Comparison of ENCODE assay signal across 16 mouse cellular contexts in the genomic region with DNA sequence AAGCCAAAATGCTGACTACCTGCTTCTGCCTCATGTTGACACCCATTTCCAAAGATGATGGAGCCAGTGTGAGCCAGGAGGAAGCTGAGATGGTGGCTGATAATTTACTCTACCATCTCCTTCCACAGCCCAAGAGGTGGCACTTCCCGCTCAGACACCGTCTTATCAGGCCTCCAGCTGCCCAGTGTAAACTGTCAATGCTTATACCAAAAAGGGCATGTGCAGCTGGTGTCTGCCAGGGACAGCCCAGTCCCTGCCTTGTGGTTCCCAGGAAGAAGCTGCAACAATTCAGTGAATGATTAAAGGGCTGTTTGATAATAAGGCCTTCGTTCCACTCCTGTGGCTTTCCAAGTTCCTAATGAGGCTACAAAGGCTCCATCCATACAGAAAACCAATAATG. TPM values are rescaled to one million over a fixed set of nuclear protein-coding genes. Genes with fewer than 3 reads are reported as not detected.
A peak's percentile ranks its signal among the peaks of the same experiment; 100 is the strongest.
DNase-seq lines count a peak whose midpoint lies in the region; ATAC-seq and TF ChIP-seq lines count a peak whose summit lies in the region.
"Had no signal": no experiment of that assay in that cellular context is flagged by ENCODE, and none has a peak within 500 bp of the region (broad histone marks: within the 10 kb centered on the region; RNA-seq: fewer than 3 reads in every experiment).

No protein-coding gene starts in this region.

- no peaks in the 10 kb centered on the region for H3K4me1 ChIP-seq in embryonic facial prominence, embryonic 14.5 days (ENCODE audit: control insufficient read depth, insufficient read depth, low read length)
- no peaks in the 10 kb centered on the region for H3K4me1 ChIP-seq in embryonic facial prominence, embryonic 10.5 days
- no peaks in the 10 kb centered on the region for H3K4me1 ChIP-seq in lung, embryonic 16.5 days (replicated peaks; ENCODE audit: control insufficient read depth, insufficient read depth, low read length)
- peaks cover 27% of the 10 kb centered on the region for H3K4me1 ChIP-seq in hindbrain, embryonic 13.5 days (replicated peaks)
- H3K4me1 ChIP-seq in neural tube, embryonic 14.5 days (ENCODE audit: control insufficient read depth, insufficient read depth, low read length) = peaks cover 7% of the 10 kb centered on the region; the same call in 1 of the 2 replicates
- no peaks in the 10 kb centered on the region for H3K4me1 ChIP-seq in kidney, adult 2 months (ENCODE audit: control insufficient read depth, insufficient read depth, low read length)

- no peaks in the 10 kb centered on the region for H3K9me3 ChIP-seq in embryonic facial prominence, embryonic 14.5 days (ENCODE audit: control insufficient read depth, low read length)
- no peaks in the 10 kb centered on the region for H3K9me3 ChIP-seq in embryonic facial prominence, embryonic 10.5 days
- H3K9me3 ChIP-seq in lung, embryonic 16.5 days (ENCODE audit: control insufficient read depth, low read length) = no peaks in the 10 kb centered on the region
- H3K9me3 ChIP-seq in hindbrain, embryonic 13.5 days = no peaks in the 10 kb centered on the region
- H3K9me3 ChIP-seq in neural tube, embryonic 14.5 days (ENCODE audit: control insufficient read depth, low read length) = no peaks in the 10 kb centered on the region

- no peak overlapping the region for H3K9ac ChIP-seq in embryonic facial prominence, embryonic 14.5 days (ENCODE audit: low read depth, low read length)
- H3K9ac ChIP-seq in lung, embryonic 16.5 days (ENCODE audit: low read length) = no peak overlapping the region
- peak overlapping the region; percentile 51; the same call in 1 of the 2 replicates for H3K9ac ChIP-seq in hindbrain, embryonic 13.5 days
- H3K9ac ChIP-seq in neural tube, embryonic 14.5 days (replicated peaks; ENCODE audit: low read depth, low read length) = no peak overlapping the region

- H3K36me3 ChIP-seq in embryonic facial prominence, embryonic 14.5 days (ENCODE audit: control insufficient read depth, insufficient read depth, low read length) = peaks cover 48% of the 10 kb centered on the region
- peaks cover 77% of the 10 kb centered on the region for H3K36me3 ChIP-seq in embryonic facial prominence, embryonic 10.5 days (replicated peaks)
- peaks cover 9% of the 10 kb centered on the region for H3K36me3 ChIP-seq in lung, embryonic 16.5 days (ENCODE audit: control insufficient read depth, insufficient read depth, low read length)
- H3K36me3 ChIP-seq in hindbrain, embryonic 13.5 days = peaks cover 37% of the 10 kb centered on the region
- peaks cover 13% of the 10 kb centered on the region for H3K36me3 ChIP-seq in neural tube, embryonic 14.5 days (ENCODE audit: control insufficient read depth, insufficient read depth, low read length)
- H3K36me3 ChIP-seq in kidney, adult 2 months (ENCODE audit: control insufficient read depth, insufficient read depth, low read length) = peaks cover 2% of the 10 kb centered on the region

- H3K4me2 ChIP-seq in embryonic facial prominence, embryonic 14.5 days (ENCODE audit: low read depth, low read length) = no peak overlapping the region
- H3K4me2 ChIP-seq in lung, embryonic 16.5 days (ENCODE audit: low read depth, low read length) = no peak overlapping the region
- H3K4me2 ChIP-seq in hindbrain, embryonic 13.5 days = no peak overlapping the region
- H3K4me2 ChIP-seq in neural tube, embryonic 14.5 days (ENCODE audit: low read depth, low read length) = no peak overlapping the region

- no peak overlapping the region for H3K4me3 ChIP-seq in embryonic facial prominence, embryonic 14.5 days (ENCODE audit: low read depth, low read length)
- H3K4me3 ChIP-seq in embryonic facial prominence, embryonic 10.5 days = no peak overlapping the region
- no peak overlapping the region for H3K4me3 ChIP-seq in lung, embryonic 16.5 days (ENCODE audit: low read length)
- no peak overlapping the region for H3K4me3 ChIP-seq in hindbrain, embryonic 13.5 days
- no peak overlapping the region for H3K4me3 ChIP-seq in neural tube, embryonic 14.5 days (ENCODE audit: low read depth, low read length)
- H3K4me3 ChIP-seq in kidney, adult 2 months (ENCODE audit: insufficient read depth, low read depth, low read length) = no peak overlapping the region

- no peak for TF ChIP-seq POLR2A in kidney, adult 2 months (IDR thresholded peaks at IDR 0.05; ENCODE audit: low read depth, low read length)

- H3K27me3 ChIP-seq in embryonic facial prominence, embryonic 14.5 days (replicated peaks; ENCODE audit: control insufficient read depth, insufficient read depth, low read length) = no peaks in the 10 kb centered on the region
- no peaks in the 10 kb centered on the region for H3K27me3 ChIP-seq in embryonic facial prominence, embryonic 10.5 days (replicated peaks; ENCODE audit: low read depth, poor library complexity, severe bottlenecking)
- no peaks in the 10 kb centered on the region for H3K27me3 ChIP-seq in lung, embryonic 16.5 days (ENCODE audit: control insufficient read depth, insufficient read depth, low read depth, low read length)
- no peaks in the 10 kb centered on the region for H3K27me3 ChIP-seq in hindbrain, embryonic 13.5 days
- H3K27me3 ChIP-seq in neural tube, embryonic 14.5 days (ENCODE audit: control insufficient read depth, insufficient read depth, low read length) = no peaks in the 10 kb centered on the region
- no peaks in the 10 kb centered on the region for H3K27me3 ChIP-seq in kidney, adult 2 months (replicated peaks; ENCODE audit: control insufficient read depth, insufficient read depth, low read length)
- H3K27me3 ChIP-seq: Patski had no signal

- 68% methylated on average over 3 of the region's 3 CpGs for WGBS in embryonic facial prominence, embryonic 14.5 days
- WGBS in embryonic facial prominence, embryonic 10.5 days = 80% methylated on average over 3 of the region's 3 CpGs
- 37% methylated on average over 3 of the region's 3 CpGs for WGBS in lung, embryonic 16.5 days
- whole genome bisulfite sequencing in hindbrain, embryonic 13.5 days = 33% methylated on average over 3 of the region's 3 CpGs
- WGBS in neural tube, embryonic 14.5 days = 26% methylated on average over 3 of the region's 3 CpGs
- WGBS in kidney, adult 2 months = 65% methylated on average over 3 of the region's 3 CpGs

- H3K27ac ChIP-seq in embryonic facial prominence, embryonic 14.5 days (replicated peaks; ENCODE audit: low read depth, low read length) = 0 out of 2 replicates have a peak overlapping the region, but pooled peaks have one; percentile 44
- H3K27ac ChIP-seq in embryonic facial prominence, embryonic 10.5 days (replicated peaks) = no peak overlapping the region
- no peak overlapping the region for H3K27ac ChIP-seq in lung, embryonic 16.5 days (ENCODE audit: low read length)
- H3K27ac ChIP-seq in hindbrain, embryonic 13.5 days = peak overlapping the region; percentile 73
- 0 out of 2 replicates have a peak overlapping the region, but pooled peaks have one; percentile 16 for H3K27ac ChIP-seq in neural tube, embryonic 14.5 days (ENCODE audit: low read depth, low read length)
- no peak overlapping the region for H3K27ac ChIP-seq in kidney, adult 2 months (ENCODE audit: insufficient read depth, low read depth, low read length)
- H3K27ac ChIP-seq: kidney, postnatal 0 days had no signal

- ATAC-seq in embryonic facial prominence, embryonic 14.5 days (ENCODE audit: low read depth) = no peak; the same call in 1 of the 2 replicates
- ATAC-seq in lung, embryonic 16.5 days (ENCODE audit: low read depth) = 0 out of 2 replicates have a peak, but pooled peaks have one; percentile 32
- no peak for ATAC-seq in hindbrain, embryonic 13.5 days (ENCODE audit: low FRiP score)
- no peak for ATAC-seq in neural tube, embryonic 14.5 days (ENCODE audit: low read depth)
- ATAC-seq: Patski had no signal

- TF ChIP-seq CTCF in kidney, adult 2 months (conservative IDR thresholded peaks at IDR 0.05; ENCODE audit: insufficient read depth, insufficient read length, low read depth, low read length) = no peak

- no peak for DNase-seq in embryonic facial prominence, embryonic 14.5 days (ENCODE audit: low spot score)
- no peak for DNase-seq in embryonic facial prominence, embryonic 10.5 days (ENCODE audit: low spot score)
- DNase-seq in lung, postnatal 14 days = no peak
- no peak for DNase-seq in kidney, adult 2 months
- DNase-seq in left cerebral cortex, adult 8-10 months (ENCODE audit: low spot score in 2 of 2) = no peak
- DNase-seq: adrenal gland, postnatal 14 days; cerebellum, adult 8-10 months; heart, postnatal 36 days; spleen, adult 18-20 months had no signal

RNA-seq across cellular contexts. Expression of gene 1700003F12Rik, which starts 8.2 kb away (rescaled TPM):
- 0.63 and 0.78 TPM in 2 replicates for polyA plus RNA-seq in embryonic facial prominence, embryonic 14.5 days (2014; fragmentation: Nextera tagmentation; extraction: Ambion mirVana)
- polyA plus RNA-seq in embryonic facial prominence, embryonic 10.5 days (2016; fragmentation: Nextera tagmentation; extraction: Ambion mirVana) = 1.3 and 2.9 TPM in 2 replicates
- polyA plus RNA-seq in lung, embryonic 16.5 days (2015; fragmentation: Nextera tagmentation; extraction: Ambion mirVana) = 0.54 and 1.1 TPM in 2 replicates
- polyA plus RNA-seq in hindbrain, embryonic 13.5 days (2015; fragmentation: Nextera tagmentation; extraction: Ambion mirVana) = 1.5 and 1.7 TPM in 2 replicates
- 1.6 and 1.9 TPM in 2 replicates for polyA plus RNA-seq in neural tube, embryonic 14.5 days (2014; fragmentation: Nextera tagmentation; extraction: Ambion mirVana)
- polyA plus RNA-seq in kidney, adult 2 months (2012; rRNA removed) = 0.29 and 0.52 TPM in 2 replicates
- total RNA-seq in left cerebral cortex, adult 8-10 months (2022) = under 1 TPM in 3 of 4 experiments, not detected in 1; 0.57 to 0.87 (median 0.76) TPM
- total RNA-seq: adrenal gland, postnatal 14 days; heart, postnatal 36 days; megakaryocyte, adult 5-6 weeks had no signal

RNA-seq across cellular contexts. Expression of gene Actl10, which starts 12.9 kb away (rescaled TPM):
- polyA plus RNA-seq in embryonic facial prominence, embryonic 14.5 days (2014; fragmentation: Nextera tagmentation; extraction: Ambion mirVana) = not detected in 2 replicates
- 0.19 and 0.33 TPM in 2 replicates for polyA plus RNA-seq in embryonic facial prominence, embryonic 10.5 days (2016; fragmentation: Nextera tagmentation; extraction: Ambion mirVana)
- polyA plus RNA-seq in lung, embryonic 16.5 days (2015; fragmentation: Nextera tagmentation; extraction: Ambion mirVana) = 0.33 and 0.35 TPM in 2 replicates
- polyA plus RNA-seq in hindbrain, embryonic 13.5 days (2015; fragmentation: Nextera tagmentation; extraction: Ambion mirVana) = 0.43 and 0.55 TPM in 2 replicates
- 0.30 and 0.62 TPM in 2 replicates for polyA plus RNA-seq in neural tube, embryonic 14.5 days (2014; fragmentation: Nextera tagmentation; extraction: Ambion mirVana)
- polyA plus RNA-seq in kidney, adult 2 months (2012; rRNA removed) = 0.05 TPM in 1 of 2 replicates, not detected in the other
- total RNA-seq in left cerebral cortex, adult 8-10 months (2022) = not detected
- total RNA-seq: adrenal gland, postnatal 14 days; heart, postnatal 36 days; left cerebral cortex, postnatal 14 days had no signal
- polyA plus RNA-seq: kidney, postnatal 0 days; Patski had no signal

RNA-seq across cellular contexts. Expression of gene Necab3, which starts 20.0 kb away (rescaled TPM):
- 2.4 and 3.9 TPM in 2 replicates for polyA plus RNA-seq in embryonic facial prominence, embryonic 14.5 days (2014; fragmentation: Nextera tagmentation; extraction: Ambion mirVana)
- 3.2 and 3.6 TPM in 2 replicates for polyA plus RNA-seq in embryonic facial prominence, embryonic 10.5 days (2016; fragmentation: Nextera tagmentation; extraction: Ambion mirVana)
- polyA plus RNA-seq in lung, embryonic 16.5 days (2015; fragmentation: Nextera tagmentation; extraction: Ambion mirVana) = 2.7 and 4.4 TPM in 2 replicates
- polyA plus RNA-seq in hindbrain, embryonic 13.5 days (2015; fragmentation: Nextera tagmentation; extraction: Ambion mirVana) = 14.8 and 15.6 TPM in 2 replicates
- 11.5 and 16.8 TPM in 2 replicates for polyA plus RNA-seq in neural tube, embryonic 14.5 days (2014; fragmentation: Nextera tagmentation; extraction: Ambion mirVana)
- 1.5 and 1.8 TPM in 2 replicates for polyA plus RNA-seq in kidney, adult 2 months (2012; rRNA removed)
- 10 to 100 TPM; 76.7 to 90.9 (median 82.4) TPM for total RNA-seq in left cerebral cortex, adult 8-10 months (2022)

RNA-seq across cellular contexts. Expression of gene E2f1, which starts 31.0 kb away (rescaled TPM):
- 8.8 and 10.5 TPM in 2 replicates for polyA plus RNA-seq in embryonic facial prominence, embryonic 14.5 days (2014; fragmentation: Nextera tagmentation; extraction: Ambion mirVana)
- 25.2 and 26.0 TPM in 2 replicates for polyA plus RNA-seq in embryonic facial prominence, embryonic 10.5 days (2016; fragmentation: Nextera tagmentation; extraction: Ambion mirVana)
- polyA plus RNA-seq in lung, embryonic 16.5 days (2015; fragmentation: Nextera tagmentation; extraction: Ambion mirVana) = 15.6 and 21.3 TPM in 2 replicates
- polyA plus RNA-seq in hindbrain, embryonic 13.5 days (2015; fragmentation: Nextera tagmentation; extraction: Ambion mirVana) = 8.9 and 9.1 TPM in 2 replicates
- 0.92 and 1.8 TPM in 2 replicates for polyA plus RNA-seq in neural tube, embryonic 14.5 days (2014; fragmentation: Nextera tagmentation; extraction: Ambion mirVana)
- polyA plus RNA-seq in kidney, adult 2 months (2012; rRNA removed) = 3.6 and 4.1 TPM in 2 replicates
- total RNA-seq in left cerebral cortex, adult 8-10 months (2022) = 10 to 100 TPM; 10.5 to 13.9 (median 13.1) TPM

Comparison
In these comparisons a context has a peak if more than half of its experiments do, and no peak if none do; other contexts are left out.
1. H3K27ac ChIP-seq: peak in embryonic facial prominence, embryonic 14.5 days (single experiment), hindbrain, embryonic 13.5 days (single experiment) and neural tube, embryonic 14.5 days (single experiment); none in embryonic facial prominence, embryonic 10.5 days (single experiment), lung, embryonic 16.5 days (single experiment) and kidney, adult 2 months (single experiment).